Mouse (Mus musculus): ENCODE results near the gene Banf1.
A peak's percentile ranks its signal among the peaks of the same experiment; 100 is the strongest.
"Not testable (repeated sequence)": the region's sequence is repeated elsewhere in the genome, so short reads cannot be mapped to it uniquely, and the experiment has no call there.

Banf1 gene

GRCm38 (mm10) chr19:5367053-5367359 is at the start of gene Banf1:
Gene Banf1 (minus strand): TSS chr19:5367168.
- no peak for DNase-seq (ENCODE audit: low spot score)

DNA sequence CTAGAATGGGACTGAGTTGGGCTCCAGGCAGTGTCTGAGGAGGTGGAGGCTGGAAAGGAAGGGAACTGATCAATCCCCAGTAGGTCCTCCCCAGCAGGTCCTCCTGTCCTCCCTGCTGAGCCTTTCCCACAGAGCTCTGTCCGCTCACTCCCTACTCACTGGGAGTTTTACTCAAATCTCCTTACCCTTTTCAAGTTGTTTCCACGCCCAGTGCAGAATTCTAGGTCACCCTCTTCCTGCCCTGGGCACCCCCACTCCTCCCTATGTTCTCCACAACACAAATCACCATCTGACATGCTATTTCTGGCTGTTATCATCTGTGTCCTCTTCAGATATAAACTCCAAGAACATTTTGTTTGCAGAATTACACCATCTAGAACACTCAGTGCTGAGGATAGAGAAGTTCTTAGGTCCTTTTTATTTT is 47.6 kb upstream of the Banf1 start:
- DNase-seq (ENCODE audit: low spot score): no peak

DNA sequence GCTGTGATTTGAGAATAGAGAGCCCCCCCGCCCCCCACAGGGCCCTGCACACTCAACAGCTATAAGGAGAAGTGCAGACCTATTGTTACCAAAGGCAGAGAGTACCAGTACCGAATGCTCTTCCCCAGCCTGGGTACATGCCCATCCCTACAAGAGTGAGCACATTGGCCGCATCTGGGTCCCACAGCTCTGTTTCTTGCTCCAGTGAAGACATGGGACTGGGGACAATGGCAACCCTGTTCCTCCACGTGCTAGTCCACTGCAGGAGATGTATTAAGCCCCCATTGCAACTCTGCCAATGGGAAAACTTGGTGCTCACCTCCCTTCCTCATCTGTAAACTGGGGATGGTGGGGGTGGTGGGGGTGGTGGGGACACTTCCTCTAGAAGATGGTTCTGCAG is 46.9 kb upstream of the Banf1 start:
- DNase-seq (ENCODE audit: low spot score): no peak

- no peak for DNase-seq (ENCODE audit: low spot score)
Observed at GRCm38 (mm10) chr19:5411961-5412360, 45.0 kb upstream of the Banf1 start.

GRCm38 (mm10) chr19:5410641-5411040 is 43.7 kb upstream of the Banf1 start:
- no peak for DNase-seq (ENCODE audit: low spot score)

DNA sequence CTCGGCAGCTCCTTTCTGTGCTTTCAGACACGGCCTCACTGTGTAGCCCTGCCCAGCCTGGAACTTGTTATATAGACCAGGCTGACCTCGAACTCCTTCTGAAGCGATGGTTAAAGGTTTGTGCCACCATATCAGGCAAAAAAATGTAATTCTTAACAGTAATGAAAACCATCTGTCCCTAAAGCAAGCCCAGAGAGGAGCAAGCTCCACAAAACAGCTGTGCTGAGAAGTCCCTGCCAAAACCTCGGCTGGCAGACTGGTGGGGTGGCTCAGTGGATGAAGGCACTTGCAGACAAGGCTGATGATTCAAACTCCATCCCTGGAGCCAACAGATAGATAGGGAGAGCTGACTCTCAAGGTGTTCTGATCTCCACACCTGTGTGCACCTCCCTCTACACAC is 42.1 kb upstream of the Banf1 start:
- no peak for DNase-seq (ENCODE audit: low spot score)

DNA sequence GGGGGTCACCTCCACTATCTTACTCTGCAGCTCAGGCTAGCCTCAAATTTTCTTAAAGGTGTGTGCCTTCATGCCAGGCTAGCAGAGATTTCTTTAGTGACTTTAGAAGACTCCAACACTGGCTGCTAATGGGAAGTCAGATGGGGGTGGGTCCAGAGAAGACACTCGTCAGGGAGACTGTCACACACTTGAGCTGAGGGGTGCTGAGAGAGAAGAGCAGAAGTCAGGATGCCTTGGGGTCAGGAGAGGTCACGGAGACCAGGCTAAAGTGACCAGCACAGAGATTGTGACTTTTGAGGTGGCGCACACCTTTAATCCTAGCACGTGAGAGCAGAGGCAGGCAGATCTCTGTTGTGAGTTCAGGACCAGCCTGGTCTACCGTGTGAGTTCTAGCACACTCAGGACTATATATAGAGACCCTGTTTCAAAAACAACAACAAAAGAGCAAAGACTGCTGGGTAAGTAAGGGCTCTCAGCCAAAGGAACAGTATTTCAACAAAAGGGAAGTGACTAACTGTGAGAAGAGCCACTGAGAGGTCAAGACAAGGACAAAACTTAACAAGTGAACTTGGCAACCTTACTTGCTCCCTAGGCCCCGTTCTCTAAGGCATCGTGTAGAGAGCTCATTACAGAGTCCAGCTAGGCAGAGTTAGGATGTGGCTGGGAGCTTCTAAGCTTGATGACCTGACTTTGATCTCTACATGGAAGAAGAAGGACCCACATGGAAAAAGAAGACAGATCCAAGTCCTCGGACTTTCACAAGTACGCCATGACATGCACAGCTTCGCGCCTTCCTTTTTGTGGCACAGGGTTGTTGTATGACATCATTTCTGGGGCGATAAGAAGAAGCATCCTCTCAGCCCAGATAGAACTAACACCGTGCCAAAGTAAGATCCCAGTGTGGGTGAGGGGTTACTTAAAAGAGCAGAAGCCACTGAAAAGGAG is 41.4 kb upstream of the Banf1 start:
- DNase-seq (ENCODE audit: low spot score): no peak

DNA sequence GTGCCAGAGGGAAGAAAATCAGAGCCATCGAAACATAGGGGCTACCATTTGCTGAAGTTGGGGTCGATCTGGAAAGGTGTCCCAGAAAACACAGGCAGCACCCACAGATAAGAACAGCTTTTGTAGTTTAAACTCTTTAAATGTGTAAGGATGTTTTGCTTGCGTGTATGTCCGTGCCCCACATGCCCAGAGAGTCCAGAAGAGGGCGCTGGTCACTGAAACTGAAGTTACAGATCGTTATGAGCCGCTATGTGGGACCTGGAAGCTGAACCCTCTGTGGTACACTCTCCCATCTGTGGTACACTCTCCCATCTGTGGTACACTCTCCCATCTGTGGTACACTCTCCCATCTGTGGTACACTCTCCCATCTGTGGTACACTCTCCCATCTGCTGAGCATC is 40.2 kb upstream of the Banf1 start:
- DNase-seq (ENCODE audit: low spot score): no peak

GRCm38 (mm10) chr19:5406531-5407126 is 39.7 kb upstream of the Banf1 start:
- not testable (repeated sequence) for DNase-seq (ENCODE audit: low spot score)

DNA sequence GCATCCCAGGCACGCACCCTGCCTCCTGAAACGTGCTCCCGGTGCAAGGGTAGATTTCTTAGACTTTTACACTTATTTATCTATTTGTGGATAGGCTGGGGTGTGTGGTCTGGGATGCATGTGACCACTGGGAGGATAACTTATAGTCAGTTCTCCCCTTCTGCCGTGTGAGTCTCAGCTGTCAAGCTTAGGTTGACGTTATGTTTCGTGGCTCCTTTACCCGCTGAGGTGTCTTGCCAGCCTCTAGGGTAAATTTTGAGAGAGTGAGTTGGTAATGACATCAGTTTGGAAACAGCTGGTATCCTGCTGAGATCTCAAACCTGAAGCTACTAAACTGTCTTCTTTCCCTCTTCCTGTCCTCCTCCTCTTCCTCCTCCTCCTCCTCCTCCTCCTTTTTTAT is 39.0 kb upstream of the Banf1 start:
- DNase-seq (ENCODE audit: low spot score): no peak

- no peak for DNase-seq (ENCODE audit: low spot score)
Observed at GRCm38 (mm10) chr19:5402293-5402692, 35.3 kb upstream of the Banf1 start, which contains the start of gene Tsga10ip. Gene Tsga10ip (minus strand): TSS chr19:5402526.

DNA sequence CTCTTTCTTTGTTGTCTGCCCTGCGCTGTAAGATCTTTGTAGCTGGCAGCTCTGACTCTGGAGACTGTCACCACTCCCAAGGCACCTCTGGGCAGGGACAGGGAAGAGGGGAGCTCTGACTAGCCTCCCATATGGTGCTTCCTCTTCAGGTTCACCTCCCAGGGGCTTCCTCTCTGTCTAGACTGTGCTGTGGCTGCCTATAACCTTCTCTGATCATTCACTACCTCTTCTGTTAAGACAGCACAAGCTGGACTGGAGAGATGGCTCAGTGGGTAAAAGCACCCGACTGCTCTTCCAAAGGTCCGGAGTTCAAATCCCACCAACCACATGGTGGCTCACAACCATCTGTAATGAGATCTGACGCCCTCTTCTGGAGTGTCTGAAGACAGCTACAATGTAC is 34.1 kb upstream of the Banf1 start:
- not testable (repeated sequence) for DNase-seq (ENCODE audit: low spot score)

DNA sequence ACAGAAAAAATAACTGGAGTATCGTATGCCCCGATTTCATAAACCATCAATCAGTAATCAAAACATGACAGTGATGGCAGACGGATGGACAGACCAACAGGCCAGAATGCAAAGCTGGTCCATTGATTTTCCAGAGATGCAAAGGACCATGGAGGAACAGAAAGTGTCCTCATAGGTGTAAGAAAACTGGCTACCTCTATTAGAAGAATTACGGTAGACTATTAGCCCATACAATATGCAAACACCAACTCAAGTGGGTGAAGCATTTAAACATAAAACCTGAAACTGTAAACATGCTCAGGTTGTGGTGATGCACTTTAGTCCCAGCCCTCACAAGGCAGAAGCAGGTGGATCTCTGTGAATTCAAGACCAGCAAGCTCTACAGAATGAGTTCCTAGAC is 28.4 kb upstream of the Banf1 start:
- no peak for DNase-seq (ENCODE audit: low spot score)

- no peak for DNase-seq (ENCODE audit: low spot score)
Observed at GRCm38 (mm10) chr19:5394168-5394567, 27.2 kb upstream of the Banf1 start.

- peak; percentile 66 for DNase-seq (ENCODE audit: low spot score)
Observed at GRCm38 (mm10) chr19:5392892-5393291, 25.9 kb upstream of the Banf1 start.

DNA sequence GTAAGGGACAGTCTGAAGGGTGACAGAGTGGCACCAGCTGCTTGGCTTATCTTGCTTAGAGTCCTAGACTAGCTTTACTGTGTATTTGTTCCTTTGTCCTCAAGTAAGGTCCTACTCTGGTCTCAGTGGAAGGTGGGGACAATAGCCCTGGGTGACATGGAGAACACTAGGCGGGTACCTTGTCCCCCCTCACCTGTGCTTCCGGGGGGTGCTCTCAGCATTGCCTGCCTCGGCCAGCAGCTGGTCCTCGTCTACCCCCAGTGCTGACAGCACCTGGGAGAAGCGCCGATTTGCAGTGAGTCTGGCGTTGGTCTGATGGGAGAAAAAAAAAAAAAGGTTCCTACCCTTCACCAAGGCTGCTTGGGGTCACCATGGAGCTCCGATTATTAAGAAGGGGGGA is 23.4 kb upstream of the Banf1 start:
- no peak for DNase-seq (ENCODE audit: low spot score)

GRCm38 (mm10) chr19:5389647-5390046 is 22.7 kb upstream of the Banf1 start:
- DNase-seq (ENCODE audit: low spot score): no peak

- peak; percentile 77 for DNase-seq (ENCODE audit: low spot score)
Observed at GRCm38 (mm10) chr19:5388588-5389242, 21.7 kb upstream of the Banf1 start, which contains the start of gene Sart1. Gene Sart1 (minus strand): TSS chr19:5388703.

- no peak for DNase-seq (ENCODE audit: low spot score)
Observed at GRCm38 (mm10) chr19:5388011-5388441, 21.1 kb upstream of the Banf1 start.

DNA sequence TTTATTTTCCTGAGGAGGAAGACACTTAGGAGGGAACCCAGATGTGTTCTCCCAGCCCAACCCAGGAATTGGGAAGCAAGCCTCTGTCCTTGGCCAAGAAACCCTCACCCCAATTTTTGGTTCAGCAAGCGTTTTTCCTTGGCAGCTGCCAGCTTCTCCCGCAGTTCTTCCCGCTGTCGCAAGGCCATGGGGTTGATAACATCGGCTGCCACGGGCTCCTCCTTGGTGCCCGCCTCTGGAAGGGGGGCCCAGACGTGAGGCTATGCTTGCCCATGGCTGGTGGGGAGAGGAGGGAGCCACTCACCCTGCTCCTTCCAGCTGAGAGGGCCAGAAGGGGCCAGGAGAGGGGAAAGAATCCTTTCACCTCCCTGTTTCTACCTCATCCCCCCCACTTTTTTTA is 17.7 kb upstream of the Banf1 start:
- no peak for DNase-seq (ENCODE audit: low spot score)

GRCm38 (mm10) chr19:5383326-5383725 is 16.4 kb upstream of the Banf1 start:
- no peak for DNase-seq (ENCODE audit: low spot score)

GRCm38 (mm10) chr19:5377446-5377845 is 10.5 kb upstream of the Banf1 start:
- no peak for DNase-seq (ENCODE audit: low spot score)

DNA sequence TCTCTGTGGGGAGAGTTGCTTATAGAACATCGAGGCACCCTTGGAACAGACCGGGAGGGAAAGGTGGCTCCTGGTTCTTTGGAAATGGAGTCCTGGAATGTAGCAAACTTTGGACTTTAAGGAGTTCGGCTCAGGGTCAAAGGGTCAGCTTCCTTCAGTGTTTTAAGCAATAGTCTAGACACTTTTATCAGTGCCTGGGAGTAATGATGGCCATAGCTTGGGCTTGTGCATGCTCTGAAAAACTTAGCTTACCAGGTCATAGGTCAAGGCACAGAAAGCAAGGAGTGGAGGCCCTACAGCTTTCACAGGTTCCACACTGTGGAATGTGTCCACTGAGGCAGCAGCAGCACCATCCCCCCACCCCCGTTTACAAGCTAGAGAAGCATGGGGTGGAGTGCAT is 7.8 kb upstream of the Banf1 start:
- no peak for DNase-seq (ENCODE audit: low spot score)
